In the genomic region with DNA sequence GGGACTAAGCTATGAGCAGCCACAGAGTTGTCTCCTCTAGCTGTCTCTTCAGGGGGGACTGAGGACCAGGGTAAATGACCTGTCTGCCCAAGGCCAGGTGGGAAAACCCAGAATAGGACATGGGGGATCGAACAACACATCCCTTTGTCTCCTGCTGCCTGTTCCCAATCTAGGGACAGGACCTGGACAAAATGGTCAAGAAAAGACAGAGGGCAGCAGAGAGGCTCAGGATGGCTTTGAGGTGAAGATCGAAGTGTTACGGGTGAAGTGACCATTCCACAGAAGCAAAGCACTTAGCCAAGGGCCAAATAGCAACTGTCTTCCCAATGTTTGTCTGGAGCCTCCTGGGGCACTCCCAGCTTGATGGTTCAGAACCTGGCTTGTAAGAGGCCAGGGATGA, we compare ENCODE assay signal across 17 mouse cellular contexts. TPM values are rescaled to one million over a fixed set of nuclear protein-coding genes. Genes with fewer than 3 reads are reported as not detected.
DNase-seq lines count a peak whose midpoint lies in the region; ATAC-seq and TF ChIP-seq lines count a peak whose summit lies in the region.
"Had no signal": no experiment of that assay in that cellular context is flagged by ENCODE, and none has a peak within 500 bp of the region (broad histone marks: within the 10 kb centered on the region; RNA-seq: fewer than 3 reads in every experiment).

No protein-coding gene starts in this region.

- DNase-seq in heart, adult 11 months = peak; percentile 83
- DNase-seq in heart, adult 18-20 months = no peak
- no peak for DNase-seq in kidney, postnatal 0 days (ENCODE audit: low spot score)
- DNase-seq in kidney, adult 8-10 months = no peak
- DNase-seq in lung, postnatal 0 days (ENCODE audit: low spot score) = no peak
- DNase-seq in lung, postnatal 10 days = no peak
- DNase-seq in stomach, postnatal 0 days (ENCODE audit: low spot score) = no peak
- no peak for DNase-seq in left cerebral cortex, adult 18-20 months (ENCODE audit: low spot score in 2 of 2)
- DNase-seq: adrenal gland, postnatal 25 days; cerebellum, adult 11-12 months; layer of hippocampus, adult 9-11 months had no signal

- no peak overlapping the region for H3K9ac ChIP-seq in kidney, postnatal 0 days (ENCODE audit: low read depth, low read length)
- H3K9ac ChIP-seq in lung, postnatal 0 days (replicated peaks; ENCODE audit: low read depth) = no peak overlapping the region
- H3K9ac ChIP-seq in stomach, postnatal 0 days (ENCODE audit: low read length) = no peak overlapping the region
- H3K9ac ChIP-seq: hindbrain, embryonic 12.5 days; lung, embryonic 15.5 days had no signal

- H3K4me1 ChIP-seq in kidney, postnatal 0 days (replicated peaks; ENCODE audit: insufficient read depth, low read length) = no peaks in the 10 kb centered on the region
- H3K4me1 ChIP-seq in lung, postnatal 0 days (ENCODE audit: insufficient read depth, low read depth, low read length) = no peaks in the 10 kb centered on the region
- H3K4me1 ChIP-seq in stomach, postnatal 0 days (replicated peaks; ENCODE audit: control insufficient read depth, insufficient read depth) = no peaks in the 10 kb centered on the region
- H3K4me1 ChIP-seq: heart, embryonic 10.5 days; limb, embryonic 10.5 days had no signal

- 94% methylated on average over 3 of the region's 3 CpGs for WGBS in kidney, postnatal 0 days
- WGBS in lung, postnatal 0 days = 87% methylated on average over 3 of the region's 3 CpGs
- 90% methylated on average over 3 of the region's 3 CpGs for WGBS in stomach, postnatal 0 days

- peak; percentile 45; the same call in 1 of the 2 replicates for TF ChIP-seq CTCF in kidney, postnatal 0 days (IDR thresholded peaks at IDR 0.05; ENCODE audit: low read depth)
- peak; percentile 49 for TF ChIP-seq CTCF in lung, postnatal 0 days (IDR thresholded peaks at IDR 0.05)
- peak; percentile 53 for TF ChIP-seq CTCF in stomach, postnatal 0 days (IDR thresholded peaks at IDR 0.05; ENCODE audit: low read depth)

- no peak overlapping the region for H3K4me3 ChIP-seq in kidney, postnatal 0 days (replicated peaks; ENCODE audit: low read depth, low read length)
- H3K4me3 ChIP-seq in lung, postnatal 0 days (ENCODE audit: low read depth, low read length) = no peak overlapping the region
- no peak overlapping the region for H3K4me3 ChIP-seq in stomach, postnatal 0 days (ENCODE audit: low read depth, low read length)
- H3K4me3 ChIP-seq: heart, embryonic 10.5 days; hindbrain, embryonic 12.5 days; limb, embryonic 10.5 days; lung, embryonic 15.5 days had no signal

- H3K27me3 ChIP-seq in kidney, postnatal 0 days (ENCODE audit: insufficient read depth, low read length) = no peaks in the 10 kb centered on the region
- no peaks in the 10 kb centered on the region for H3K27me3 ChIP-seq in lung, postnatal 0 days (replicated peaks; ENCODE audit: insufficient read depth, low read length)
- H3K27me3 ChIP-seq in stomach, postnatal 0 days (ENCODE audit: control insufficient read depth, insufficient read depth, low read length) = no peaks in the 10 kb centered on the region
- H3K27me3 ChIP-seq: hindbrain, embryonic 12.5 days; lung, embryonic 15.5 days had no signal

- no peak overlapping the region for H3K27ac ChIP-seq in kidney, postnatal 0 days
- no peak overlapping the region for H3K27ac ChIP-seq in lung, postnatal 0 days (ENCODE audit: low read length)
- H3K27ac ChIP-seq in stomach, postnatal 0 days (replicated peaks) = no peak overlapping the region
- H3K27ac ChIP-seq: heart, embryonic 10.5 days; hindbrain, embryonic 12.5 days; limb, embryonic 10.5 days; lung, embryonic 15.5 days; macrophage had no signal

- no peaks in the 10 kb centered on the region for H3K9me3 ChIP-seq in kidney, postnatal 0 days (replicated peaks; ENCODE audit: low read length)
- no peaks in the 10 kb centered on the region for H3K9me3 ChIP-seq in lung, postnatal 0 days (ENCODE audit: low read length)
- H3K9me3 ChIP-seq in stomach, postnatal 0 days (ENCODE audit: control insufficient read depth, low read length) = no peaks in the 10 kb centered on the region
- H3K9me3 ChIP-seq: heart, embryonic 10.5 days; hindbrain, embryonic 12.5 days; limb, embryonic 10.5 days; lung, embryonic 15.5 days had no signal

- no peak for ATAC-seq in kidney, postnatal 0 days (replicated peaks; ENCODE audit: low FRiP score, low read depth)
- ATAC-seq in lung, postnatal 0 days = no peak
- no peak for ATAC-seq in stomach, postnatal 0 days (ENCODE audit: low FRiP score, low TSS enrichment)
- ATAC-seq: midbrain, embryonic 16.5 days had no signal

- TF ChIP-seq EP300 in lung, postnatal 0 days (IDR thresholded peaks at IDR 0.05) = no peak
- TF ChIP-seq EP300 in stomach, postnatal 0 days (optimal IDR thresholded peaks at IDR 0.05) = no peak

- no peak overlapping the region for H3K4me2 ChIP-seq in kidney, postnatal 0 days (ENCODE audit: low read length)
- no peak overlapping the region for H3K4me2 ChIP-seq in lung, postnatal 0 days (replicated peaks; ENCODE audit: low read depth, low read length)
- no peak overlapping the region for H3K4me2 ChIP-seq in stomach, postnatal 0 days (replicated peaks; ENCODE audit: low read depth)
- H3K4me2 ChIP-seq: hindbrain, embryonic 12.5 days; lung, embryonic 15.5 days had no signal

- H3K36me3 ChIP-seq in kidney, postnatal 0 days (ENCODE audit: insufficient read depth, low read length) = no peaks in the 10 kb centered on the region
- no peaks in the 10 kb centered on the region for H3K36me3 ChIP-seq in lung, postnatal 0 days (ENCODE audit: insufficient read depth, low read length)
- no peaks in the 10 kb centered on the region for H3K36me3 ChIP-seq in stomach, postnatal 0 days (ENCODE audit: control insufficient read depth, insufficient read depth, low read length)
- H3K36me3 ChIP-seq: heart, embryonic 10.5 days; hindbrain, embryonic 12.5 days; limb, embryonic 10.5 days; lung, embryonic 15.5 days had no signal

RNA-seq across cellular contexts. Expression of a gene that starts 16.7 kb away (rescaled TPM):
- total RNA-seq in heart, adult 18-20 months (2021) = 1 to 10 TPM; 3.8 to 4.0 TPM
- 3.9 and 4.2 TPM in 2 replicates for polyA plus RNA-seq in kidney, postnatal 0 days (2015; fragmentation: Nextera tagmentation; extraction: Ambion mirVana)
- 6.2 and 6.8 TPM in 2 replicates for polyA plus RNA-seq in lung, postnatal 0 days (2015; fragmentation: Nextera tagmentation; extraction: Ambion mirVana)
- 1.3 and 1.8 TPM in 2 replicates for polyA plus RNA-seq in stomach, postnatal 0 days (2015; fragmentation: Nextera tagmentation; extraction: Ambion mirVana)
- total RNA-seq in left cerebral cortex, adult 18-20 months (2021) = 1 to 10 TPM; 3.5 to 4.0 TPM

RNA-seq across cellular contexts. Expression of a gene that starts 54.2 kb away (rescaled TPM):
- total RNA-seq in heart, adult 18-20 months (2021) = 1 to 10 TPM; 1.1 to 1.9 TPM
- 0.21 and 0.23 TPM in 2 replicates for polyA plus RNA-seq in kidney, postnatal 0 days (2015; fragmentation: Nextera tagmentation; extraction: Ambion mirVana)
- polyA plus RNA-seq in lung, postnatal 0 days (2015; fragmentation: Nextera tagmentation; extraction: Ambion mirVana) = 1.1 and 1.2 TPM in 2 replicates
- polyA plus RNA-seq in stomach, postnatal 0 days (2015; fragmentation: Nextera tagmentation; extraction: Ambion mirVana) = 0.24 and 0.36 TPM in 2 replicates
- 1 to 10 TPM; 2.7 to 2.8 TPM for total RNA-seq in left cerebral cortex, adult 18-20 months (2021)
